Mouse (Mus musculus) small intestine, adult 2 months (tissue): ENCODE results near the gene Prok1.

ENCODE experiments used
- CTCF ChIP-seq: fragments of 200-500 bp; IDR thresholded peaks from 2 replicates; pipeline ENCODE4 v1.5.1; 2012; ENCODE audit warnings: low read depth, mild to moderate bottlenecking, control low read depth, inconsistent platforms, low read length, moderate library complexity, mixed read lengths; ENCODE audit not compliant: insufficient replicate concordance, insufficient read length; ENCODE audit errors: extremely low read depth
- POLR2A ChIP-seq: fragments of 200-500 bp; IDR thresholded peaks from 2 replicates; pipeline ENCODE4 v1.6.1; 2012; ENCODE audit warnings: low read depth, mild to moderate bottlenecking, control low read depth, inconsistent platforms, low read length, moderate library complexity

GRCm38 (mm10) chr3:107260956-107261850, 21.7 kb upstream of the Prok1 start:
- TF ChIP-seq CTCF (no peak), POLR2A (no peak)
